Mouse (Mus musculus) lung, embryonic 14.5 days (tissue): ENCODE measurements around the gene Scfd2. TPM values are rescaled to one million over a fixed set of nuclear protein-coding genes. Genes with fewer than 3 reads are reported as not detected.

Experiments
- ATAC-seq: fragments of 200-750 bp; cut with Nextera tagmentation; 2 replicates; pipeline ENCODE4 v1.8.0; 2017; ENCODE audit warnings: mild to moderate bottlenecking, moderate TSS enrichment, moderate library complexity; ENCODE audit not compliant: insufficient read depth
- DNase-seq: peaks from one replicate; pipeline ENCODE4 v3.0.0-alpha.2; 2015
- H3K27ac ChIP-seq: fragments of 300-500 bp; sonication (generic); 2 replicates; pipeline ENCODE4 v1.5.1; 2014; ENCODE audit warnings: low read depth, mild to moderate bottlenecking, moderate library complexity
- H3K27me3 ChIP-seq: fragments of 300-500 bp; sonication (generic); 2 replicates; pipeline ENCODE4 v1.6.1; 2014; ENCODE audit warnings: low read length, control low read depth; ENCODE audit not compliant: insufficient read depth
- H3K36me3 ChIP-seq: fragments of 300-500 bp; sonication (generic); 2 replicates; pipeline ENCODE4 v1.6.1; 2014; ENCODE audit warnings: control low read depth; ENCODE audit not compliant: insufficient read depth
- H3K4me1 ChIP-seq: fragments of 300-500 bp; sonication (generic); 2 replicates; pipeline ENCODE4 v1.6.1; 2014; ENCODE audit warnings: antibody characterized with exemption, control low read depth; ENCODE audit not compliant: insufficient read depth
- H3K4me2 ChIP-seq: fragments of 300-500 bp; sonication (generic); 2 replicates; pipeline ENCODE4 v1.6.1; 2014; ENCODE audit warnings: mild to moderate bottlenecking
- H3K4me3 ChIP-seq: fragments of 300-500 bp; sonication (generic); 2 replicates; pipeline ENCODE4 v1.5.1; 2014; ENCODE audit warnings: low read depth, low read length
- H3K9ac ChIP-seq: fragments of 300-500 bp; sonication (generic); 2 replicates; pipeline ENCODE4 v1.6.1; 2014
- H3K9me3 ChIP-seq: fragments of 300-500 bp; sonication (generic); 2 replicates; pipeline ENCODE4 v1.6.1; 2016; ENCODE audit warnings: low read depth, low read length, control low read depth
- CTCF ChIP-seq: IDR thresholded peaks from 2 replicates; pipeline ENCODE4 v1.5.1; 2016; ENCODE audit warnings: antibody characterized with exemption, low read depth
- WGBS: fragments of 180-500 bp; shearing (Covaris S2); extraction: QIAGEN DNeasy Blood & Tissue Kit; methylation state at CpG from one replicate; pipeline ENCODE4 v1.1.7; 2014; 5-methylcytosine and 5-hydroxymethylcytosine counted together
- polyA plus RNA-seq: library from polyadenylated mRNA; unstranded; fragments of >200 nt; fragmentation: Nextera tagmentation; extraction: Ambion mirVana; gene quantifications from 2 replicates; pipeline ENCODE4 v1.2.1, GENCODE M21; 2014

The Scfd2 gene
- polyA plus RNA-seq, 1 experiment from 2014 or later, result 17.8 TPM

DNA sequence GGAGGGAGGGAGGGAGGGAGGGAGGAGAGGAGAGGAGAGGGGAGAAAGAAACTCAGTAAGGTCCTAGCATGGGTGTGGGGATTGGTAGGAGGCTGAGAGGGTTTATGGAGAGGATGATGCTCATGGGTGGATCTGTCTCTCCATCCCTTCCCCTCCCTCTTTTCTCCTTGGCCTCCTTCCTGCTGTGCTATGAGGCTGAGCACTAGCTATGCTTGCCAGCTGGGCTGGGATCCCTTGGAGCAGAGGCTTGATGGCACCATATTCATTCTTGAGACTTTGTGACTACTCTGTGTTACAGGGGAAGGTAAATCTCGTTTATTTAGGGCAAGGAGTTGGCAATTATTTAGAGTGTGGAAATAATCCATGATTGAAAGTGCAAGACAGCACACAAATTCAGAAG lies 302.6 kb downstream of the Scfd2 start:
- peaks cover 13% of the 10 kb centered on the region for H3K4me1 ChIP-seq
- no peaks in the 10 kb centered on the region for H3K36me3 ChIP-seq
- no peak overlapping the region for H3K27ac ChIP-seq
- H3K4me2 ChIP-seq, result no peak overlapping the region
- no peak overlapping the region for H3K9ac ChIP-seq
- H3K4me3 ChIP-seq, result no peak overlapping the region
- ATAC-seq (no peak), DNase-seq (no peak)
- TF ChIP-seq CTCF, result no peak
- no peaks in the 10 kb centered on the region for H3K9me3 ChIP-seq
- 37% methylated on average over 1 of the region's 1 CpGs for WGBS
- H3K27me3 ChIP-seq, result no peaks in the 10 kb centered on the region

DNA sequence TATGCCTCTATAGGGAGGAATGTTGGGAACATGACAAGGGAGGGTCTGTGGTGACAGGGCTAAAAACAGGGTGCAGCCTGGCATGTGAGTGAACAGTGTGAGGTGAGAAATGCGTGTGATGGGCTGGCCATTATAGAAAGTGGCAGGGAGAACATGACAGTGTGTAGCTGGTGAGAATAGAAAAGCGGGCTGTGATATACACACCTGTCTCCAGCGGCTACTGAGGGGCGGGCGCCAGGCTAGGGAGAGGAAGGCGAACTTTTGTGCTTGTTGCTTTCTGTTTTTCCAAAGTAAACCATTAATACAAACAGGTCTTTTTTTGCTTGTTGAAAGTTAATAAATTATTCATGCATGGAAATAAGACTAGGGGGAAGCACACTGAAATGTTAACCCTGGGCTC lies 304.2 kb downstream of the Scfd2 start:
- Histone ChIP-seq H3K4me3 (no peak overlapping the region), H3K27ac (no peak overlapping the region), H3K4me1 (peaks cover 13% of the 10 kb centered on the region), H3K9me3 (no peaks in the 10 kb centered on the region), H3K4me2 (no peak overlapping the region), H3K36me3 (no peaks in the 10 kb centered on the region), H3K9ac (no peak overlapping the region), H3K27me3 (no peaks in the 10 kb centered on the region)
- no peak for TF ChIP-seq CTCF
- ATAC-seq (no peak), DNase-seq (no peak)
- WGBS, result 87% methylated on average over 6 of the region's 6 CpGs

DNA sequence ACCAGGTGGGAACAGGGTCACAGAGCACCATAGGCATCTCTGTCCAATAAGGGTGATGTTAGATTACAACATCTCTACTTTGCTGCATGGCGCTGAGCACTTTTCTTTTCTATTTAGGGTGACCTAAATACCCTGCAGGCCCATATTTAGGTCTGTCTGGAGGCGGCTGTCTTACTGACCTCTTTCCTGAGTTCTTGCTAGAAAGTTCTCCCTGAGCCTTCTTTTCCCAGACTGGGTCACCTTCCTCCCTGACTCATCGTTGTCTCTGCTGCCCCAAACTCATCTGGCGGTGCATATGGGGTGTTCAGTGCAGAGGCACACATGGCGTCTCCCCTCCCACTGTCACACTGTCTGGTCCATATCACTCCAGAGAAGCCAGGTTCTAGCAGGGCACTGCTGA lies 305.4 kb downstream of the Scfd2 start:
- 87% methylated on average over 5 of the region's 5 CpGs for WGBS
- no peak for ATAC-seq
- no peak for TF ChIP-seq CTCF

DNA sequence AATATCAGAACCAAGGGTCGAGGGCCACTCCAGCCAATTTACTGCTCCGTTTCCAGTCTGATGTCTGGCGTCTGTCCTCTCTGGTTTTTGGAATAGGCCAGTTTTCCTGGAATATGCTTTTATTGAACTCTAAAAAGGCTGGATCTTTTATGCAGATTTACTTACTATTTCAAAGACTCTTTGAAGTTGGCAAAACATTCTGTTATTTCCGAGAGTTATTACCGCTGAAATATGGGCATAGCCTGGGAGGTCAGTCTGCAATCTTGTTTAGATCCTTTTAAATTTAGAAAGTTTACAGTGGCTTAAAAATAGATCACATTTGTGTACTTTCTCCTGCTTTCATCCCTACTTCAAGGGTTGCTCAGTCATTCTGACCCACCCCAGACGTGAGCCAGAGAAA lies 307.1 kb downstream of the Scfd2 start:
- WGBS, result 54% methylated on average over 6 of the region's 6 CpGs
- no peak for TF ChIP-seq CTCF
- H3K27ac ChIP-seq, result peak overlapping the region; percentile 56

More for the DNA sequence above, 305.4 kb downstream of the Scfd2 start:
- no peaks in the 10 kb centered on the region for H3K27me3 ChIP-seq
- H3K27ac ChIP-seq, result no peak overlapping the region
- no peak overlapping the region for H3K4me3 ChIP-seq
- H3K4me1 ChIP-seq, result peaks cover 13% of the 10 kb centered on the region
- no peaks in the 10 kb centered on the region for H3K9me3 ChIP-seq
- H3K4me2 ChIP-seq, result no peak overlapping the region
- H3K9ac ChIP-seq, result no peak overlapping the region
- no peaks in the 10 kb centered on the region for H3K36me3 ChIP-seq
- DNase-seq, result no peak

DNA sequence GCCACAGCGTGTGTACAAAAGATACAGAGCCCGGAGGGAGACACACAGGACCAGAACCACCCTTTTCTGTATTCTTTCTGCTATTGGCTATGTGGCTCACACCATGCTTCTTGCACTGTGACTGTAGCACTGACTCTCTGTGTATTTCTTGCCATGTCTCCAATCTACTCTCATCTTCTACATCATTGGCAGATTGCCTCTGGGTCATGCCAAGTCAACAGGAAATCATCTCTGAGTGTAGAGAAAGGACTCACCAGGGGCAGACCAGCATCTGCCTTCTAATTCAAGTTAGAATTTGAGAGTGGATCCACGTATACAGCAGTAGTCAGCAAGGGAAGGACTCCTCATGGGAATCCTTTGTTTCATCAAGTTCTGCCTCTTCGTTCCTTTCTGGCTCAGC lies 308.9 kb downstream of the Scfd2 start:
- H3K27ac ChIP-seq, result no peak overlapping the region
- H3K27me3 ChIP-seq, result no peaks in the 10 kb centered on the region
- DNase-seq, result no peak
- H3K4me2 ChIP-seq, result no peak overlapping the region
- H3K4me1 ChIP-seq, result 0 out of 2 replicates have a peak, but pooled peaks cover 5% of the 10 kb centered on the region
- no peak overlapping the region for H3K4me3 ChIP-seq
- no peaks in the 10 kb centered on the region for H3K36me3 ChIP-seq
- WGBS, result 80% methylated on average over 4 of the region's 4 CpGs
- ATAC-seq, result no peak
- no peak for TF ChIP-seq CTCF
- H3K9me3 ChIP-seq, result no peaks in the 10 kb centered on the region
- H3K9ac ChIP-seq, result no peak overlapping the region

More for the DNA sequence above, 307.1 kb downstream of the Scfd2 start:
- Histone ChIP-seq H3K4me1 (0 out of 2 replicates have a peak, but pooled peaks cover 5% of the 10 kb centered on the region), H3K36me3 (no peaks in the 10 kb centered on the region), H3K4me2 (no peak overlapping the region), H3K4me3 (no peak overlapping the region), H3K27me3 (no peaks in the 10 kb centered on the region), H3K9ac (no peak overlapping the region), H3K9me3 (no peaks in the 10 kb centered on the region)
- ATAC-seq (0 out of 2 replicates have a peak, but pooled peaks have one; percentile 3), DNase-seq (peak; percentile 47)

DNA sequence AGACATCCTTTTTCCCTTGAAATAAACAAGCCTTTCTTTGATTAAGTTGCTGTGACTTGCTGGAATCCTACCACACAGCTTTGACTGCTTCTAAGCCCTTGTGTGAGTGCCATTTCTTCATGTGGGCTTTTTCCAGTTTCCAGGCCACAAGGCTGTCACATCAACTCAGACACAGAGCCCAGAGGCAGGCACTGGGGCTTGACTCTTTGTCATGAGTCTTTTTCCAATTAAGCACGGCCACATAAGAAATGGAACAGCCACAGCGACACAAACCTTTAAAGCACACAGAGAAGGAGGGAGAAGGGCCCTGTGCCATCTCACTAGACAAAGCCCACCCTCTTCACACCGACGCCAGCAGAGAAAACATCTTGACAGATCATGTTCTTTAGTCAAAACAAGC lies 313.0 kb downstream of the Scfd2 start:
- WGBS, result 52% methylated on average over 4 of the region's 4 CpGs
- Histone ChIP-seq H3K9ac (no peak overlapping the region), H3K27me3 (no peaks in the 10 kb centered on the region), H3K27ac (no peak overlapping the region), H3K4me1 (peaks cover 10% of the 10 kb centered on the region), H3K36me3 (no peaks in the 10 kb centered on the region), H3K9me3 (no peaks in the 10 kb centered on the region), H3K4me3 (no peak overlapping the region), H3K4me2 (no peak overlapping the region)
- ATAC-seq (no peak), DNase-seq (no peak)
- no peak for TF ChIP-seq CTCF

DNA sequence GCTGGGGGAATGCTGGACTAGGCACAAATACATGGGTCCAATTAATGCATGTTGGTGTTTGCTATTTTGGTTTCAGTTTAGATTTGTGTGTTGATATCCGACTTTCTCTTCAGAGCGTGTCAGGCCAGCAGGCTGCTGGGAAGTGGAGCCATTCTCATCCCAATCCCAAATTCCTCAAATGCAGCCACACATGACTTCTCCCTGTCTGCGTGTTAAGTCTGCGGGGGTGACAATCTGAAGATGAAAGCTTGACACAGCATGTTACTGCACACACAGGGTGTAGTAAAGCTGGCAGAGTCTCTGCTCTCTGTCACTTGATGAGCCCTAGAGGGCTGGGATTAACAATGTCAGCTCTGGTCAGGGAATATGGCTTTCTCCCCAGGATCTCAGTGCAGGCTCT lies 316.4 kb downstream of the Scfd2 start:
- DNase-seq (no peak), ATAC-seq (peak; percentile 36; the same call in 1 of the 2 replicates)
- Histone ChIP-seq H3K36me3 (no peaks in the 10 kb centered on the region), H3K4me3 (no peak overlapping the region), H3K4me1 (peaks cover 16% of the 10 kb centered on the region), H3K27me3 (no peaks in the 10 kb centered on the region), H3K4me2 (peak overlapping the region; percentile 20; the same call in 1 of the 2 replicates), H3K9ac (no peak overlapping the region), H3K27ac (no peak overlapping the region), H3K9me3 (no peaks in the 10 kb centered on the region)
- no peak for TF ChIP-seq CTCF
- 44% methylated on average over 4 of the region's 4 CpGs for WGBS
